8 mouse cellular contexts compared by ENCODE assay signal in genomic region chr10:13375820-13376219, GRCm38 (mm10).
DNase-seq lines count a peak whose midpoint lies in the region; ATAC-seq and TF ChIP-seq lines count a peak whose summit lies in the region.
"Had no signal": no experiment of that assay in that cellular context is flagged by ENCODE, and none has a peak within 500 bp of the region (broad histone marks: within the 10 kb centered on the region; RNA-seq: fewer than 3 reads in every experiment).

No protein-coding gene starts in this region.

- WGBS in limb, embryonic 14.5 days = 8% methylated on average over 3 of the region's 3 CpGs
- 6% methylated on average over 3 of the region's 3 CpGs for WGBS in stomach, postnatal 0 days

- H3K9me3 ChIP-seq in limb, embryonic 14.5 days (ENCODE audit: control insufficient read depth, low read length) = no peaks in the 10 kb centered on the region
- H3K9me3 ChIP-seq in stomach, postnatal 0 days (ENCODE audit: control insufficient read depth, low read length) = no peaks in the 10 kb centered on the region
- H3K9me3 ChIP-seq: forebrain, embryonic 12.5 days had no signal

- TF ChIP-seq POLR2A in limb, embryonic 14.5 days (IDR thresholded peaks at IDR 0.05; ENCODE audit: borderline replicate concordance, extremely low read depth, insufficient read depth, insufficient read length) = no peak

- no peak overlapping the region for H3K4me2 ChIP-seq in limb, embryonic 14.5 days (replicated peaks; ENCODE audit: low read depth, low read length, severe bottlenecking)
- H3K4me2 ChIP-seq in stomach, postnatal 0 days (replicated peaks; ENCODE audit: low read depth) = no peak overlapping the region
- H3K4me2 ChIP-seq: forebrain, embryonic 12.5 days had no signal

- no peak overlapping the region for H3K4me3 ChIP-seq in limb, embryonic 14.5 days (replicated peaks; ENCODE audit: low read length)
- H3K4me3 ChIP-seq in stomach, postnatal 0 days (ENCODE audit: low read depth, low read length) = no peak overlapping the region
- H3K4me3 ChIP-seq: forebrain, embryonic 12.5 days had no signal

- peak overlapping the region; percentile 63 for H3K27ac ChIP-seq in limb, embryonic 14.5 days (replicated peaks; ENCODE audit: low read depth, low read length)
- H3K27ac ChIP-seq in stomach, postnatal 0 days (replicated peaks) = peak overlapping the region; percentile 46

- peak; percentile 32; the same call in 1 of the 2 replicates for ATAC-seq in limb, embryonic 14.5 days (ENCODE audit: low FRiP score, low read depth)
- ATAC-seq in stomach, postnatal 0 days (ENCODE audit: low FRiP score, low TSS enrichment) = peak; percentile 72

- TF ChIP-seq CTCF in stomach, postnatal 0 days (IDR thresholded peaks at IDR 0.05; ENCODE audit: low read depth) = peak; percentile 57

- H3K27me3 ChIP-seq in limb, embryonic 14.5 days (ENCODE audit: control insufficient read depth, insufficient read depth, low read length) = no peaks in the 10 kb centered on the region
- no peaks in the 10 kb centered on the region for H3K27me3 ChIP-seq in stomach, postnatal 0 days (ENCODE audit: control insufficient read depth, insufficient read depth, low read length)
- H3K27me3 ChIP-seq: forebrain, embryonic 12.5 days had no signal

- peak; percentile 36 for TF ChIP-seq EP300 in stomach, postnatal 0 days (optimal IDR thresholded peaks at IDR 0.05)

- peak; percentile 30 for DNase-seq in ovary, adult 18-20 months (ENCODE audit: low spot score)
- no peak for DNase-seq in ovary, postnatal 10 days (ENCODE audit: low spot score)
- DNase-seq in heart, postnatal 10 days = peak; percentile 23 to 31
- DNase-seq in limb, embryonic 14.5 days (ENCODE audit: low spot score) = peak; percentile 65
- peak; percentile 75 for DNase-seq in stomach, postnatal 0 days (ENCODE audit: low spot score)
- DNase-seq in layer of hippocampus, postnatal 14 days (ENCODE audit: low spot score in 2 of 2) = no peak
- no peak for DNase-seq in left cerebral cortex, postnatal 36 days (ENCODE audit: low spot score in 2 of 2)

- peaks cover 19% of the 10 kb centered on the region for H3K4me1 ChIP-seq in limb, embryonic 14.5 days (ENCODE audit: control insufficient read depth, insufficient read depth, low read length)
- no peaks in the 10 kb centered on the region for H3K4me1 ChIP-seq in stomach, postnatal 0 days (replicated peaks; ENCODE audit: control insufficient read depth, insufficient read depth)

- H3K9ac ChIP-seq in limb, embryonic 14.5 days (ENCODE audit: low read depth, low read length, severe bottlenecking) = no peak overlapping the region
- H3K9ac ChIP-seq in stomach, postnatal 0 days (ENCODE audit: low read length) = no peak overlapping the region
- H3K9ac ChIP-seq: forebrain, embryonic 12.5 days had no signal

- intact Hi-C loops in heart, postnatal 10 days (cut with DNase I) = no loop called here
- intact Hi-C loops in left cerebral cortex, postnatal 36 days (cut with DNase I) = no loop called here

- H3K36me3 ChIP-seq in limb, embryonic 14.5 days (ENCODE audit: control insufficient read depth, insufficient read depth, low read length) = no peaks in the 10 kb centered on the region
- no peaks in the 10 kb centered on the region for H3K36me3 ChIP-seq in stomach, postnatal 0 days (ENCODE audit: control insufficient read depth, insufficient read depth, low read length)
- H3K36me3 ChIP-seq: forebrain, embryonic 12.5 days had no signal

Comparison
In these comparisons a context has a peak if more than half of its experiments do, and no peak if none do; other contexts are left out.
1. DNase-seq: peak in ovary, adult 18-20 months (single experiment), heart, postnatal 10 days (2 of 2), limb, embryonic 14.5 days (single experiment) and stomach, postnatal 0 days (single experiment); none in ovary, postnatal 10 days (single experiment), layer of hippocampus, postnatal 14 days (0 of 2) and left cerebral cortex, postnatal 36 days (0 of 2).